Mouse (Mus musculus): ENCODE measurements around the gene Zfp78. TPM values are rescaled to one million over a fixed set of nuclear protein-coding genes. Genes with fewer than 3 reads are reported as not detected.

Gene Zfp78
- 1 to 10 TPM; 2.2 to 3.1 TPM for total RNA-seq (2023)

GRCm38 (mm10) chr7:6363047-6363488 is at the start of gene Zfp78:
TSS of gene Zfp78 (plus strand) at chr7:6363280.

GRCm38 (mm10) chr7:6331233-6331956 is 31.7 kb upstream of the Zfp78 start, which contains the start of gene Zfp583:
TSS of gene Zfp583 (minus strand) at chr7:6331285.

GRCm38 (mm10) chr7:6343501-6344071 is 19.5 kb upstream of the Zfp78 start, which contains the start of gene Gm3854:
TSS of gene Gm3854 (plus strand) at chr7:6343759.

GRCm38 (mm10) chr7:6383044-6383455 is 20.0 kb downstream of the Zfp78 start, which contains the start of gene Zfp28:
TSS of gene Zfp28 (plus strand) at chr7:6383295.

GRCm38 (mm10) chr7:6397996-6398975 is 35.2 kb downstream of the Zfp78 start, which contains the start of gene Smim17:
TSS of gene Smim17 (plus strand) at chr7:6398715.

GRCm38 (mm10) chr7:6410043-6410442 is 47.0 kb downstream of the Zfp78 start, which contains the start of gene Gm20715:
TSS of gene Gm20715 (plus strand) at chr7:6410277.

Other genes starting within 250 kb of the Zfp78 start
- 10 to 100 TPM; 26.3 to 35.3 TPM for gene Zfp787, start 207.3 kb upstream of the Zfp78 start, total RNA-seq (2023)
- gene Zfp444, start 191.1 kb upstream of the Zfp78 start, total RNA-seq (2023), result 10 to 100 TPM; 29.4 to 32.8 TPM
- not detected for gene Galp, start 166.2 kb upstream of the Zfp78 start, total RNA-seq (2023)
- gene Zscan5b, start 141.0 kb upstream of the Zfp78 start, total RNA-seq (2023), result not detected
- gene Epp13, start 110.6 kb upstream of the Zfp78 start, total RNA-seq (2023), result not detected
- 1 to 10 TPM; 6.7 TPM for gene Zfp667, start 76.7 kb upstream of the Zfp78 start, total RNA-seq (2023)
- 1 to 10 TPM; 2.0 to 2.7 TPM for gene Zfp583, start 32.0 kb upstream of the Zfp78 start, total RNA-seq (2023)
- under 1 TPM; 0.50 to 0.55 TPM for gene Gm3854, start 19.5 kb upstream of the Zfp78 start, total RNA-seq (2023)
- gene Zfp28, start 20.0 kb downstream of the Zfp78 start, total RNA-seq (2023), result 1 to 10 TPM; 5.5 to 7.0 TPM
- not detected for gene Smim17, start 35.4 kb downstream of the Zfp78 start, total RNA-seq (2023)
- under 1 TPM; 0.15 to 0.18 TPM for gene Gm20715, start 47.0 kb downstream of the Zfp78 start, total RNA-seq (2023)
- gene Olfr1344, start 75.4 kb downstream of the Zfp78 start, total RNA-seq (2023), result not detected
- gene Olfr1336, start 92.9 kb downstream of the Zfp78 start, total RNA-seq (2023), result not detected
- gene Olfr1346, start 103.8 kb downstream of the Zfp78 start, total RNA-seq (2023), result not detected
- gene Olfr5, start 123.7 kb downstream of the Zfp78 start, total RNA-seq (2023), result not detected
- gene Olfr1347, start 136.5 kb downstream of the Zfp78 start, total RNA-seq (2023), result not detected
- gene Olfr1348, start 145.5 kb downstream of the Zfp78 start, total RNA-seq (2023), result not detected
- gene Olfr1349, start 159.7 kb downstream of the Zfp78 start, total RNA-seq (2023), result not detected
- not detected for gene Olfr1350, start 201.6 kb downstream of the Zfp78 start, total RNA-seq (2023)